Mouse (Mus musculus) layer of hippocampus, adult 11-12 months (tissue): ENCODE measurements at regions not wholly inside any gene's neighbourhood (a gene's known extent, or its start where the extent isn't known, plus 50 kb on each side); places are given as distances from the start of the nearest gene placed in this dataset.
"Not testable (repeated sequence)": the region's sequence is repeated elsewhere in the genome, so short reads cannot be mapped to it uniquely, and the experiment has no call there.

Experiments used
- DNase-seq: peaks from one replicate; pipeline ENCODE4 v3.0.0; 2022; ENCODE audit warnings: low spot score

- not testable (repeated sequence) for DNase-seq
Measured at GRCm38 (mm10) chr3:8005684-8006083, 1385.4 kb upstream of the 1700008P02Rik start.

- DNase-seq = no peak
Measured at GRCm38 (mm10) chr3:8004271-8004670, 1384.0 kb upstream of the 1700008P02Rik start.

GRCm38 (mm10) chr3:8001027-8001426 is 1380.8 kb upstream of the 1700008P02Rik start:
- DNase-seq = no peak

- DNase-seq = no peak
Measured at GRCm38 (mm10) chr3:7992322-7992721, 1372.1 kb upstream of the 1700008P02Rik start.

- DNase-seq = no peak
Measured at GRCm38 (mm10) chr3:7973287-7973686, 1353.0 kb upstream of the 1700008P02Rik start.

- DNase-seq = no peak
Measured at GRCm38 (mm10) chr3:7953911-7954310, 1333.7 kb upstream of the 1700008P02Rik start.

GRCm38 (mm10) chr3:7943646-7944381 is 1323.6 kb upstream of the 1700008P02Rik start:
- DNase-seq = no peak
